Mouse (Mus musculus): ENCODE data around the gene Rpl38. TPM values are rescaled to one million over a fixed set of nuclear protein-coding genes. Genes with fewer than 3 reads are reported as not detected.

Rpl38 gene
- total and polyA plus RNA-seq, 2 experiments from 2014 or later, result 331 to 773 TPM

DNA sequence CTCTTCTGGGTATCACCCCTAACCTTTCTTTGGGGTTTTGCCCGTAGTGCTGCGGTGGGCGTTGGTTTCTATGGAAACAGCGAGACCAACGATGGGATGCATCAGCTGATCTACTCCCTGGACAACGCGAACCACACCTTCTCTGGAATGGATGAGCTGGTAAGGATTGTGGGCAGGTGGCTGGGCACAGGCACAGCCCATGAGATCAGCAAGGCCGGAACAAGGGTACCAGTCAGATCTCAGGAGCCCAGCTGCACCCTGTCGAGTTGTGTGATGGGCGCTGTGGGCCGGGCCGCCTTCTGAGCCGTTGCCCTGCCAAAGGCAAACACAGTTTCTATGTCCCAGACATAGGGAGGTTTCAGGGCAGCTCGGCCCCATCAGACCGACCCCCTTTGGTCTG lies 21.9 kb downstream of the Rpl38 start:
- Histone ChIP-seq H3K4me2 (ENCODE audit: low read depth, low read length) (no peak overlapping the region), H3K27me3 (ENCODE audit: control insufficient read depth, insufficient read depth, low read length) (no peaks in the 10 kb centered on the region), H3K4me1 (ENCODE audit: control insufficient read depth, insufficient read depth) (no peaks in the 10 kb centered on the region; the same call in 1 of the 2 replicates), H3K9ac (replicated peaks; ENCODE audit: low read depth, low read length) (no peak overlapping the region), H3K36me3 (replicated peaks; ENCODE audit: control insufficient read depth, insufficient read depth, low read length) (no peaks in the 10 kb centered on the region), H3K27ac (ENCODE audit: low read depth) (no peak overlapping the region), H3K9me3 (replicated peaks; ENCODE audit: control insufficient read depth, low read length) (no peaks in the 10 kb centered on the region), H3K4me3 (ENCODE audit: low read depth, low read length) (no peak overlapping the region)
- DNase-seq (ENCODE audit: low spot score), result no peak
- ATAC-seq (ENCODE audit: insufficient read depth, low read depth), result no peak
- no peak for TF ChIP-seq CTCF (IDR thresholded peaks at IDR 0.05; ENCODE audit: low read depth)
- no peak for TF ChIP-seq EP300 (IDR thresholded peaks at IDR 0.05; ENCODE audit: low read depth)
- WGBS, result 88% methylated on average over 15 of the region's 15 CpGs

DNA sequence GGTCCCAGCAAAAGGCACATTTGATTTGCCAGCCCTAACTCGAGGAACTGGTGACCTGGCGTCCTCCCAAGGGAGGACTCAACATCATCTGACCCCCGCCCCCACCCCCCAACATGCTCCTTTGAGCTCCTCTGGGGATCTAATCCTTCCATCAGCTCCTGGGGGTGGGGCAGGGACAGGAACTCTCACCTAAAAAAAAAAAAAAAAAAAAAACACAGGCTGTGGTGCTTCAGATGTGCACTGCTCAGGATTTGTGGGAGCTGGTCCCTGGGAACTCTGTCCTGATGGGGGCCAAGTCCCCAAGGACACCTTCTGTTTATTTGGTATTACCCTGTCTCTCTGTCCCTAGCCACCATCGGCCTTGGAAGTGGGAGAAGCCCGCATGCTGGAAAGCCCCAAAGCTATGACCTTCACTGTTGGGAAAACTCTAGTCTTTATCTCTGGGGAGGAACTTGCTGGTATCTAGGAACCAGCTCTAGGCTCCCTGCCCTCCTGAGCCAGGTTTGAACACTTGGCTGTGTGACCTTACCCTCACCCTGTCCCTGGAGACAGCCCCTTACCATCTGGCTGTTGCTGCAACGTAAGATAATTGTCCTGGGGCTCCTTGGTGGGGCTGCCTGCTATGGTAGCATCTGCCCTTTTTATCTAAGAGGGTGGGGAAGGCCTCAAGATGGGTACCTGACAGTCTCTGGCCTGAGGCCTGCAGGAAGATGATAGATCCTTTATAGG lies 23.3 kb downstream of the Rpl38 start:
- H3K36me3 ChIP-seq (replicated peaks; ENCODE audit: control insufficient read depth, insufficient read depth, low read length), result no peaks in the 10 kb centered on the region; the same call in 1 of the 2 replicates
- no peak overlapping the region for H3K9ac ChIP-seq (replicated peaks; ENCODE audit: low read depth, low read length)
- DNase-seq (ENCODE audit: low spot score), result no peak
- H3K9me3 ChIP-seq (replicated peaks; ENCODE audit: control insufficient read depth, low read length), result no peaks in the 10 kb centered on the region
- TF ChIP-seq CTCF (IDR thresholded peaks at IDR 0.05; ENCODE audit: low read depth) (no peak), EP300 (IDR thresholded peaks at IDR 0.05; ENCODE audit: low read depth) (no peak)
- WGBS, result 38% methylated on average over 6 of the region's 6 CpGs
- no peaks in the 10 kb centered on the region for H3K4me1 ChIP-seq (ENCODE audit: control insufficient read depth, insufficient read depth)
- H3K27ac ChIP-seq (ENCODE audit: low read depth), result no peak overlapping the region
- H3K27me3 ChIP-seq (ENCODE audit: control insufficient read depth, insufficient read depth, low read length), result no peaks in the 10 kb centered on the region
- ATAC-seq (ENCODE audit: insufficient read depth, low read depth), result no peak
- H3K4me3 ChIP-seq (ENCODE audit: low read depth, low read length), result no peak overlapping the region
- no peak overlapping the region for H3K4me2 ChIP-seq (ENCODE audit: low read depth, low read length)

DNA sequence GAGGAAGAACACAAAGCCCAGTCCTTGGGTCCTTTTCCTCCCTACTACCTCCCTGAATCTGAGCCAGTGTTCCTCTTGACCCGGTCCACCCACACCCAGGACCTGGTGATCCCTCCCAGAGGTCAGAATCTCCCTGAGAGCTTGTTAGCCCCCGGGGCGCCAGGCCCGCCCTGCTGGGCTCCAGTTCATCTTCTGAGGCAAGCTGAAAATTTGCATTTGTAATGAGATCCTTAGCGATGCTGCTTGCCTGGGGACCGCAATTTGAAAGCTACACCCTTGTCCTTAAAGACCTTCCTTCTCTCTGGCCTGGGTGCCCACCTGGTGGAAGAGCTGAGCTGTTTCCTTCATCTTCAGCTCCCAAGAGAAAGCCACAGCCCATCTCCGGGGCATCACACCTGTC lies 24.3 kb downstream of the Rpl38 start:
- Histone ChIP-seq H3K9me3 (replicated peaks; ENCODE audit: control insufficient read depth, low read length) (no peaks in the 10 kb centered on the region), H3K36me3 (replicated peaks; ENCODE audit: control insufficient read depth, insufficient read depth, low read length) (no peaks in the 10 kb centered on the region; the same call in 1 of the 2 replicates), H3K27ac (ENCODE audit: low read depth) (no peak overlapping the region), H3K4me2 (ENCODE audit: low read depth, low read length) (no peak overlapping the region), H3K27me3 (ENCODE audit: control insufficient read depth, insufficient read depth, low read length) (no peaks in the 10 kb centered on the region), H3K9ac (replicated peaks; ENCODE audit: low read depth, low read length) (no peak overlapping the region), H3K4me1 (ENCODE audit: control insufficient read depth, insufficient read depth) (no peaks in the 10 kb centered on the region), H3K4me3 (ENCODE audit: low read depth, low read length) (no peak overlapping the region)
- ATAC-seq (ENCODE audit: insufficient read depth, low read depth), result no peak
- WGBS, result 62% methylated on average over 7 of the region's 7 CpGs
- TF ChIP-seq EP300 (IDR thresholded peaks at IDR 0.05; ENCODE audit: low read depth) (no peak), CTCF (IDR thresholded peaks at IDR 0.05; ENCODE audit: low read depth) (no peak)
- DNase-seq (ENCODE audit: low spot score), result no peak

DNA sequence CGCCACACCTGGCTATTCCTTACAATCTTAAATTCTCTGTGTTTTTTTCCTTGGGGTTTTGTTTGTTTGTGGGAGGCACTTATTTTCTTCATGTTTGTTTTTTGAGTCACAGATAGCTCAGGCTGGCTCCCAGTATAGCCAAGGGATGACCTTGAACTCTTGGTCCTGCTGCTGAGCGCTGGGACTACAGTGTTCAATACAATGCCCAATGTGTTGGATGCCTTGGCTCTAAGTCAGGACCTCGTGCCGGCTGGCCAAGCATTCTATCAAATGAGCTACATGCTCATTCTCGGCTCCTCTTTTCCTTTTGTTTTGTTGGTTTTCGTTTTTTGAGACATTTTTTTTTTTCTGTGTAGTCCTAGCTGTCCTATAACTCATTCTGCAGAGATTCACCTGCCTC lies 25.1 kb downstream of the Rpl38 start:
- WGBS, result 87% methylated on average over 6 of the region's 6 CpGs
- DNase-seq (ENCODE audit: low spot score) (no peak), ATAC-seq (ENCODE audit: insufficient read depth, low read depth) (no peak)
- TF ChIP-seq EP300 (IDR thresholded peaks at IDR 0.05; ENCODE audit: low read depth) (no peak), CTCF (IDR thresholded peaks at IDR 0.05; ENCODE audit: low read depth) (no peak)
- Histone ChIP-seq H3K4me2 (ENCODE audit: low read depth, low read length) (no peak overlapping the region), H3K27me3 (ENCODE audit: control insufficient read depth, insufficient read depth, low read length) (no peaks in the 10 kb centered on the region), H3K36me3 (replicated peaks; ENCODE audit: control insufficient read depth, insufficient read depth, low read length) (no peaks in the 10 kb centered on the region; the same call in 1 of the 2 replicates), H3K27ac (ENCODE audit: low read depth) (no peak overlapping the region), H3K4me1 (ENCODE audit: control insufficient read depth, insufficient read depth) (no peaks in the 10 kb centered on the region), H3K9me3 (replicated peaks; ENCODE audit: control insufficient read depth, low read length) (no peaks in the 10 kb centered on the region), H3K9ac (replicated peaks; ENCODE audit: low read depth, low read length) (no peak overlapping the region), H3K4me3 (ENCODE audit: low read depth, low read length) (no peak overlapping the region)

DNA sequence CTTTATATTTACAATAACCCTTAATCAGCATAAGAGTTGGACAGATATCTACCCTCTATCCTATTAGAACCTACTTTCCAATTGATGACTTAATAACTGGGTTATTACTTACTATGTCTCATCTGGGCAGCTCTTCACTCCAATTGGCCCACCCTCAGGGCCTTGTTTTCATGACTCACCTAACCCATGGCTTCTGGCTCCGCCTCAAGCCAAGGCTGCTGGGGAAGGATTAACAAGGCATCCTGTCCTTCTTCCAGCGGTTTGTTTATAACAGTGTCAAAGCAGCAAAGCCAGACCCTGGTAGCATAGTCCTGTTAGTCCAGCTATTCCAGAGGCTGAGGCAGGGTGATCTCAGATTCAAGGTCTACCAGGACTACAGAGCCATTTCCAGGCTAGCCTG lies 26.1 kb downstream of the Rpl38 start:
- Histone ChIP-seq H3K9ac (replicated peaks; ENCODE audit: low read depth, low read length) (no peak overlapping the region), H3K36me3 (replicated peaks; ENCODE audit: control insufficient read depth, insufficient read depth, low read length) (no peaks in the 10 kb centered on the region; the same call in 1 of the 2 replicates), H3K4me1 (ENCODE audit: control insufficient read depth, insufficient read depth) (no peaks in the 10 kb centered on the region), H3K4me3 (ENCODE audit: low read depth, low read length) (no peak overlapping the region), H3K4me2 (ENCODE audit: low read depth, low read length) (no peak overlapping the region), H3K27ac (ENCODE audit: low read depth) (no peak overlapping the region), H3K27me3 (ENCODE audit: control insufficient read depth, insufficient read depth, low read length) (no peaks in the 10 kb centered on the region), H3K9me3 (replicated peaks; ENCODE audit: control insufficient read depth, low read length) (no peaks in the 10 kb centered on the region)
- WGBS, result 71% methylated on average over 2 of the region's 2 CpGs
- TF ChIP-seq EP300 (IDR thresholded peaks at IDR 0.05; ENCODE audit: low read depth), result no peak
- TF ChIP-seq CTCF (IDR thresholded peaks at IDR 0.05; ENCODE audit: low read depth), result no peak
- ATAC-seq (ENCODE audit: insufficient read depth, low read depth) (no peak), DNase-seq (ENCODE audit: low spot score) (no peak)

DNA sequence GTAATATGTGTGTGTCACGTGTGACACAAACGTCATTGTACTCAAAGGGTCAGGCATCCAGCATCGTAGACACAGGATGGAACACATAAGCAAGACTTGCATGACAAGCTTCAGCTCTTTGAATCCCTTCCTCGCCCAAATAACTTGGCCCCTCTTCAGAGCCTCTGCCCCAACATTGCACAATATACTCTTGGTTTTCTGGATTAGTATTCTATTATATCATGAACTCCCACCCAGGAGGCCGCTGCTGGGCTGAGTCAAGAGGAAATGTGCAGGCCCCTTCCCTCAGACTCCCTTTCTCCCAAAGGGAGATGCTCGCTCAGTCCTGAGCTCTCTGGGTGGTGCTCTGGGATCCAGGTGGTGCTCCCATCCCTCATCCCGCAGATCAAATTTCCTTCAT lies 30.2 kb downstream of the Rpl38 start:
- Histone ChIP-seq H3K4me2 (ENCODE audit: low read depth, low read length) (no peak overlapping the region), H3K4me1 (ENCODE audit: control insufficient read depth, insufficient read depth) (no peaks in the 10 kb centered on the region), H3K27ac (ENCODE audit: low read depth) (no peak overlapping the region), H3K9ac (replicated peaks; ENCODE audit: low read depth, low read length) (no peak overlapping the region), H3K27me3 (ENCODE audit: control insufficient read depth, insufficient read depth, low read length) (no peaks in the 10 kb centered on the region), H3K9me3 (replicated peaks; ENCODE audit: control insufficient read depth, low read length) (no peaks in the 10 kb centered on the region), H3K36me3 (replicated peaks; ENCODE audit: control insufficient read depth, insufficient read depth, low read length) (no peaks in the 10 kb centered on the region; the same call in 1 of the 2 replicates), H3K4me3 (ENCODE audit: low read depth, low read length) (no peak overlapping the region)
- WGBS, result 78% methylated on average over 7 of the region's 7 CpGs
- DNase-seq (ENCODE audit: low spot score), result no peak
- TF ChIP-seq CTCF (IDR thresholded peaks at IDR 0.05; ENCODE audit: low read depth) (no peak), EP300 (IDR thresholded peaks at IDR 0.05; ENCODE audit: low read depth) (no peak)
- no peak for ATAC-seq (ENCODE audit: insufficient read depth, low read depth)

All from heart, postnatal 0 days (tissue).